Mouse (Mus musculus) gastrocnemius, adult 18-20 months (tissue): ENCODE data around the gene Gm45837. TPM values are rescaled to one million over a fixed set of nuclear protein-coding genes. Genes with fewer than 3 reads are reported as not detected.

ENCODE experiments used
- DNase-seq: peaks from one replicate; pipeline ENCODE4 v3.0.0; 2021; ENCODE audit warnings: low spot score
- total RNA-seq, 2 experiments: library from RNA; stranded (reverse); gene quantifications; 2 replicates each; pipeline ENCODE4 v1.2.3; 2021

The Gm45837 gene
- total RNA-seq, 2 experiments from 2014 or later, result not detected

- DNase-seq, result no peak
Observed at GRCm38 (mm10) chr7:101464927-101465326, 54.2 kb downstream of the Gm45837 start.

- peak; percentile 47 for DNase-seq
Observed at GRCm38 (mm10) chr7:101465392-101465791, 54.7 kb downstream of the Gm45837 start.

GRCm38 (mm10) chr7:101465850-101466580, 55.3 kb downstream of the Gm45837 start:
- DNase-seq, result no peak

- DNase-seq, result no peak
Observed at GRCm38 (mm10) chr7:101466581-101467081, 55.9 kb downstream of the Gm45837 start.

- DNase-seq, result no peak
Observed at GRCm38 (mm10) chr7:101471423-101471822, 60.7 kb downstream of the Gm45837 start.

- DNase-seq, result no peak
Observed at GRCm38 (mm10) chr7:101471968-101472480, 61.3 kb downstream of the Gm45837 start.

- DNase-seq, result peak; percentile 42
Observed at GRCm38 (mm10) chr7:101472598-101473558, 62.2 kb downstream of the Gm45837 start.

- no peak for DNase-seq
Observed at GRCm38 (mm10) chr7:101474399-101474811, 63.7 kb downstream of the Gm45837 start.

GRCm38 (mm10) chr7:101476028-101476427, 65.3 kb downstream of the Gm45837 start:
- DNase-seq, result no peak

GRCm38 (mm10) chr7:101476493-101476892, 65.8 kb downstream of the Gm45837 start:
- no peak for DNase-seq

- DNase-seq, result no peak
Observed at GRCm38 (mm10) chr7:101477200-101477599, 66.5 kb downstream of the Gm45837 start.

GRCm38 (mm10) chr7:101478099-101478498, 67.4 kb downstream of the Gm45837 start:
- no peak for DNase-seq

- no peak for DNase-seq
Observed at GRCm38 (mm10) chr7:101479841-101480240, 69.2 kb downstream of the Gm45837 start.

GRCm38 (mm10) chr7:101480671-101481070, 70.0 kb downstream of the Gm45837 start:
- no peak for DNase-seq

GRCm38 (mm10) chr7:101481872-101482498, 71.3 kb downstream of the Gm45837 start:
- DNase-seq, result no peak

GRCm38 (mm10) chr7:101482499-101483081, 71.9 kb downstream of the Gm45837 start:
- DNase-seq, result no peak

- peak; percentile 45 for DNase-seq
Observed at GRCm38 (mm10) chr7:101483498-101484115, 72.9 kb downstream of the Gm45837 start.

GRCm38 (mm10) chr7:101487102-101487501, 76.4 kb downstream of the Gm45837 start:
- DNase-seq, result no peak

GRCm38 (mm10) chr7:101490952-101491351, 80.3 kb downstream of the Gm45837 start:
- DNase-seq, result no peak

GRCm38 (mm10) chr7:101498385-101498784, 87.7 kb downstream of the Gm45837 start:
- no peak for DNase-seq

- DNase-seq, result no peak
Observed at GRCm38 (mm10) chr7:101499251-101499650, 88.6 kb downstream of the Gm45837 start.
